Mouse (Mus musculus): ENCODE measurements at regions not wholly inside any gene's neighbourhood (a gene's known extent, or its start where the extent isn't known, plus 50 kb on each side); places are given as distances from the start of the nearest gene placed in this dataset.

- WGBS = 78% methylated on average over 10 of the region's 10 CpGs
- TF ChIP-seq POLR2A (IDR thresholded peaks at IDR 0.05; ENCODE audit: low read depth, low read length) (no peak), CTCF (IDR thresholded peaks at IDR 0.05; ENCODE audit: extremely low read depth, insufficient read length, insufficient replicate concordance, low read depth, low read length) (no peak)
- Histone ChIP-seq H3K27ac (ENCODE audit: insufficient read depth, low read depth, low read length) (no peak overlapping the region), H3K4me3 (ENCODE audit: low read depth, low read length) (no peak overlapping the region), H3K36me3 (ENCODE audit: control insufficient read depth, insufficient read depth, low read length) (no peaks in the 10 kb centered on the region), H3K4me1 (ENCODE audit: control insufficient read depth, insufficient read depth, insufficient read length, low read length) (no peaks in the 10 kb centered on the region), H3K27me3 (ENCODE audit: control insufficient read depth, insufficient read depth, low read length) (no peaks in the 10 kb centered on the region)
Measured at GRCm38 (mm10) chr15:25291231-25291691, 122.3 kb downstream of the Basp1 start.

DNA sequence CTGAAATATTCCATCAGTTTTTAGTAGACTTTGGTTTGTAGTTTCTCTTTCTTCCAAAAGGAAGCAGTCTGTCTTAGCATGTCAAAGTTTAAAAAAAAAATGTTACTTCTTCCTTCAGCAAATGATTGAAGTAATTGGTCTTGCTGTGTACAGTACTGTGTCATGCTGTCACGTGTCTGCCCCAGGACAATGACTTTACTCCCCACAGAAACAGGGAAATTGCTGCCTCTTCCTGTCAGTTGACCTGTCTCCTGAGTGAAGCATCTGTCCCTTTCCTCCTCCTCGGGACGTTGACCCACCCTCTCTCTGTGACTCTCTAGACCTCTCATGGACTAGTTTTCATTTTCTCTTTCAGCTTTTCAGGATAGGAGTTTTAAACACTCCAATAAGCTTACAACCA, 125.7 kb downstream of the Basp1 start:
- WGBS = 36% methylated on average over 3 of the region's 3 CpGs

GRCm38 (mm10) chr15:25284354-25285199, 129.0 kb downstream of the Basp1 start:
- H3K4me1 ChIP-seq (ENCODE audit: control insufficient read depth, insufficient read depth, insufficient read length, low read length) = no peaks in the 10 kb centered on the region
- WGBS = 67% methylated on average over 17 of the region's 17 CpGs

More for the DNA sequence above, 125.7 kb downstream of the Basp1 start:
- Histone ChIP-seq H3K4me3 (ENCODE audit: low read depth, low read length) (no peak overlapping the region), H3K4me1 (ENCODE audit: control insufficient read depth, insufficient read depth, insufficient read length, low read length) (no peaks in the 10 kb centered on the region), H3K27me3 (ENCODE audit: control insufficient read depth, insufficient read depth, low read length) (no peaks in the 10 kb centered on the region), H3K36me3 (ENCODE audit: control insufficient read depth, insufficient read depth, low read length) (no peaks in the 10 kb centered on the region), H3K27ac (ENCODE audit: insufficient read depth, low read depth, low read length) (no peak overlapping the region)
- TF ChIP-seq CTCF (IDR thresholded peaks at IDR 0.05; ENCODE audit: extremely low read depth, insufficient read length, insufficient replicate concordance, low read depth, low read length) (no peak), POLR2A (IDR thresholded peaks at IDR 0.05; ENCODE audit: low read depth, low read length) (no peak)

DNA sequence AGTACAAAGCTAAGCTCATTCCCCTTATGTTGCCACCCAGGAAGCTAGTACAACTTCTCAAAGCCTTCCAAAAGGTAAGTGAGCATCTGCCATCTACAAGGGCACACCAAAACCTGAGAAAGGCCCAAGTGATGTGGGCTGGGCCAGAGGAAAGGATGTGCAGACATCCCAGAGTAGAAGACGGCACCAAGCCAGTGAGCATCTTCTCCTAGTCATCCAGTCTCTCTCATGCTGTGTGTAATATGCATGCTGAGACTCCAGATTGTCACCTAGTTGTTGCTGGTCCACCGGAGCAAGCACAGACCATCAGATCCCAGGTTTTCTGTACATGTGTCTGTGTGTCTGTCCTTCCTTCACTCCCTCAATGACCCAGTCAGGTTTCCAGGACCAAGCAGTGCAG, 129.9 kb downstream of the Basp1 start:
- no peak overlapping the region for H3K27ac ChIP-seq (ENCODE audit: insufficient read depth, low read depth, low read length)
- H3K36me3 ChIP-seq (ENCODE audit: control insufficient read depth, insufficient read depth, low read length) = no peaks in the 10 kb centered on the region
- H3K4me3 ChIP-seq (ENCODE audit: low read depth, low read length) = no peak overlapping the region
- TF ChIP-seq CTCF (IDR thresholded peaks at IDR 0.05; ENCODE audit: extremely low read depth, insufficient read length, insufficient replicate concordance, low read depth, low read length) = no peak
- no peak for TF ChIP-seq POLR2A (IDR thresholded peaks at IDR 0.05; ENCODE audit: low read depth, low read length)
- no peaks in the 10 kb centered on the region for H3K4me1 ChIP-seq (ENCODE audit: control insufficient read depth, insufficient read depth, insufficient read length, low read length)
- WGBS = 84% methylated on average over 2 of the region's 2 CpGs
- H3K27me3 ChIP-seq (ENCODE audit: control insufficient read depth, insufficient read depth, low read length) = no peaks in the 10 kb centered on the region

More at GRCm38 (mm10) chr15:25284354-25285199, 129.0 kb downstream of the Basp1 start:
- Histone ChIP-seq H3K4me3 (ENCODE audit: low read depth, low read length) (no peak overlapping the region), H3K36me3 (ENCODE audit: control insufficient read depth, insufficient read depth, low read length) (no peaks in the 10 kb centered on the region), H3K27ac (ENCODE audit: insufficient read depth, low read depth, low read length) (no peak overlapping the region), H3K27me3 (ENCODE audit: control insufficient read depth, insufficient read depth, low read length) (no peaks in the 10 kb centered on the region)
- TF ChIP-seq CTCF (IDR thresholded peaks at IDR 0.05; ENCODE audit: extremely low read depth, insufficient read length, insufficient replicate concordance, low read depth, low read length) (no peak), POLR2A (IDR thresholded peaks at IDR 0.05; ENCODE audit: low read depth, low read length) (no peak)

- Histone ChIP-seq H3K27me3 (ENCODE audit: control insufficient read depth, insufficient read depth, low read length) (no peaks in the 10 kb centered on the region), H3K4me3 (ENCODE audit: low read depth, low read length) (no peak overlapping the region), H3K4me1 (ENCODE audit: control insufficient read depth, insufficient read depth, insufficient read length, low read length) (no peaks in the 10 kb centered on the region), H3K27ac (ENCODE audit: insufficient read depth, low read depth, low read length) (no peak overlapping the region), H3K36me3 (ENCODE audit: control insufficient read depth, insufficient read depth, low read length) (no peaks in the 10 kb centered on the region)
- no peak for TF ChIP-seq CTCF (IDR thresholded peaks at IDR 0.05; ENCODE audit: extremely low read depth, insufficient read length, insufficient replicate concordance, low read depth, low read length)
- no peak for TF ChIP-seq POLR2A (IDR thresholded peaks at IDR 0.05; ENCODE audit: low read depth, low read length)
- WGBS = 73% methylated on average over 9 of the region's 9 CpGs
Measured at GRCm38 (mm10) chr15:25282346-25282745, 131.2 kb downstream of the Basp1 start.

DNA sequence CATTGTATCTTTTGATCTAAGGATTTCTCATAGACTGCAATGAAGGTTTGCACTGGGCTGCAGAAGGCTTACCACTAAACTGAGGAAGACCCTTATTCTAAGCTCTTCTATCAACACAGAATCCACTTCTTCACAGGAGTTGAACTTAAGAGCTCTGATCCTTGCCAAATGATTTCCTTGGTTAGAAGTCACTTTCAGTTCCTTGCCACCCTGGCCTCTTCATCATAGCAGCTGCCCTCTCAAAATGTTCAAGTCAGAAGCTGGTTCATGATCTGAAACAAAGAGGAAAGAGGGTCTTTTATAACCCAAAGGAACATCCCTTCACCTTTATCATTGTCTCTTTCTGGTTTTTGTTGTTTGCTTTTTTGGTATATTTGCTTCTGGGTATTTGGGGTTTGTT, 131.6 kb downstream of the Basp1 start:
- no peak for TF ChIP-seq POLR2A (IDR thresholded peaks at IDR 0.05; ENCODE audit: low read depth, low read length)
- TF ChIP-seq CTCF (IDR thresholded peaks at IDR 0.05; ENCODE audit: extremely low read depth, insufficient read length, insufficient replicate concordance, low read depth, low read length) = no peak
- no peaks in the 10 kb centered on the region for H3K36me3 ChIP-seq (ENCODE audit: control insufficient read depth, insufficient read depth, low read length)

GRCm38 (mm10) chr15:25278317-25279156, 135.0 kb downstream of the Basp1 start:
- TF ChIP-seq POLR2A (IDR thresholded peaks at IDR 0.05; ENCODE audit: low read depth, low read length) (no peak), CTCF (IDR thresholded peaks at IDR 0.05; ENCODE audit: extremely low read depth, insufficient read length, insufficient replicate concordance, low read depth, low read length) (no peak)
- H3K4me3 ChIP-seq (ENCODE audit: low read depth, low read length) = no peak overlapping the region
- H3K4me1 ChIP-seq (ENCODE audit: control insufficient read depth, insufficient read depth, insufficient read length, low read length) = no peaks in the 10 kb centered on the region
- H3K36me3 ChIP-seq (ENCODE audit: control insufficient read depth, insufficient read depth, low read length) = no peaks in the 10 kb centered on the region
- H3K27ac ChIP-seq (ENCODE audit: insufficient read depth, low read depth, low read length) = no peak overlapping the region
- 74% methylated on average over 6 of the region's 6 CpGs for WGBS
- H3K27me3 ChIP-seq (ENCODE audit: control insufficient read depth, insufficient read depth, low read length) = no peaks in the 10 kb centered on the region

More for the DNA sequence above, 131.6 kb downstream of the Basp1 start:
- Histone ChIP-seq H3K27me3 (ENCODE audit: control insufficient read depth, insufficient read depth, low read length) (no peaks in the 10 kb centered on the region), H3K4me1 (ENCODE audit: control insufficient read depth, insufficient read depth, insufficient read length, low read length) (no peaks in the 10 kb centered on the region), H3K4me3 (ENCODE audit: low read depth, low read length) (no peak overlapping the region), H3K27ac (ENCODE audit: insufficient read depth, low read depth, low read length) (no peak overlapping the region)
